Mouse (Mus musculus): ENCODE results near the gene Sgta. TPM values are rescaled to one million over a fixed set of nuclear protein-coding genes. Genes with fewer than 3 reads are reported as not detected.
A peak's percentile ranks its signal among the peaks of the same experiment; 100 is the strongest.
"Not testable (repeated sequence)": the region's sequence is repeated elsewhere in the genome, so short reads cannot be mapped to it uniquely, and the experiment has no call there.

The Sgta gene
- total RNA-seq, 1 experiment from 2014 or later = 215 TPM

- no peak for DNase-seq
These were observed 1.1 kb downstream of the Sgta start for GRCm38 (mm10) chr10:81058896-81059295.

GRCm38 (mm10) chr10:81057406-81058130, 2.4 kb downstream of the Sgta start:
- peak; percentile 65 for DNase-seq

DNA sequence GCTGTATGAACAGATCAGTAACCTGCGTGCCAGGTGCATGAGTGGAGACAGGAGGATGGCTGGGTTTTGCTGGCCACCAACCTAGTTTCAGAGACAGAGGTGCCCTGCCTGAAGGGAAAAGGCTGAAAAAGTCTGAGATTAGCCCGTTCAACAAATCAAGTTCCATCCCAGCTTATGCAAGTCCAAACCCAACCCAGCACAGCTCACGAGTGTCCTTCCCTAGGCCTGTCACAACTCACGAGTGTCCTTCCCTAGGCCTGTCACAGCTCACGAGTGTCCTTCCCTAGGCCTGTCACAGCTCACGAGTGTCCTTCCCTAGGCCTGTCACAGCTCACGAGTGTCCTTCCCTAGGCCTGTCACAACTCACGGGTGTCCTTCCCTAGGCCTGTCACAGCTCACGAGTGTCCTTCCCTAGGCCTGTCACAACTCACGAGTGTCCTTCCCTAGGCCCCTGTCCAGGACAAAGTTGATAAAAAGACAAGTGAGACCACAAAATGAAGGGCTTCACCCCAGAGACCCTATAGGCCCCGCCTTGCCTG, 4.1 kb downstream of the Sgta start:
- peak; percentile 54 for DNase-seq

- DNase-seq = no peak
These were observed 4.8 kb downstream of the Sgta start for GRCm38 (mm10) chr10:81055169-81055568.

DNA sequence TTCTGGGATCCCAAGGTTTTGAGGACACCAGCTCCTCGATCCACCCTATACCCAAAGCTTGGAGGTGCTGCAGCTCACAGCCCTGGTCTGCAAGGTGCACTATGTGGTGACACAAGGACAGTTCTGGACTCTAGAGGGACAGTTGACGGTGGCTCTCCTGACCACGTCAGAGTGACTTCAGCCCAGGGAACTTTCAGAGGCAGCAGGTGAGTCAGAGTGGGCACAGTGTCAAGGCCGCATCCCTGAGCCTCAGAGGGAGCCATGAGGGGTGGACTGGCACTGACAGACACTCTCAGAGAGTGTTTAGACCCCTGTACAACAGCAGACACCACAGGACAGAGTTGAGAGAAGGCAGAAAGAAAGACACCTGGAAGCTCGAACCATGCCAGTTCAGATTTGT, 7.4 kb downstream of the Sgta start:
- DNase-seq = peak; percentile 76

- no peak for DNase-seq
These were observed 8.8 kb downstream of the Sgta start for GRCm38 (mm10) chr10:81051133-81051532.

- DNase-seq = peak; percentile 52
These were observed 9.3 kb downstream of the Sgta start for GRCm38 (mm10) chr10:81050645-81051044.

- not testable (repeated sequence) for DNase-seq
These were observed 14.7 kb downstream of the Sgta start for GRCm38 (mm10) chr10:81045246-81045645.

DNA sequence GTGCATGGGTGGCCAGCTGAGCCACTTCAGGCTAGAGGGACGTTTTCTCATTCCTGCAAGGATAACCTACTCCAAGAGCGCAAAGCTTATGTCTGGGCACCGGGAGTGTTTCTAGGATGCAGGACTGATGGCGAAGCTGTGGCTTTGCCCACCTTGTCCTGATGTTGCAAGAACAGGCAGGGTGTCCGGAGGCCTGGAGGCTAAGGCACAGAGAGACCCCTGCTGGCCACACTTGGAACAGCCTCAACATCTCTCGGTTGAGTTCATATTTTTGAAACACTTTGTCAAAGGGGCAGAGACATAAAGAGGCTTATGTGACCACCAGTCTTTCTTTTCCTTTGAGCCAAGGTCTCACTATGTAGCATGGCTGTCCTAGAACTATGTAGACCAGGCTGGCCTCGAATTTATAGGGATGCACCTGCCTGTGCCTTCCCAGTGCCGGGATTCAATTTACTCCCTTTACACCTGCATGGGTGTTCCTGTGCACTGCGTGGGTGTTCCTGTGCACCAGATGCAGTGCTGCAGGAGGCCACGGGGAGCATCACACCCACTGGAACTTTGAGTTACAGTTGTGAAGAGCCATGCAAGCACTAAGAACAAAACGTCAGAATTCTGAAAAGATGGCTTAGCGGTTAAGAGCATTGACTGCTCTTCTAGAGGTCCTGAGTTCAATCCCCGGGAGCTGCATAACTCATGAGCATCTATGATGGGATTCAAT, 18.4 kb downstream of the Sgta start:
- peak; percentile 86 for DNase-seq

- DNase-seq = peak; percentile 98
These were observed 22.9 kb downstream of the Sgta start, which contains the start of gene Slc39a3 for GRCm38 (mm10) chr10:81036988-81037580. Gene Slc39a3 (minus strand): TSS chr10:81037426.

- peak; percentile 59 for DNase-seq
These were observed 23.7 kb downstream of the Sgta start for GRCm38 (mm10) chr10:81036251-81036650.

GRCm38 (mm10) chr10:81033586-81033985, 26.4 kb downstream of the Sgta start:
- DNase-seq = peak; percentile 74

GRCm38 (mm10) chr10:81029031-81029430, 30.9 kb downstream of the Sgta start:
- no peak for DNase-seq

GRCm38 (mm10) chr10:81028219-81028618, 31.8 kb downstream of the Sgta start:
- DNase-seq = no peak

- peak; percentile 61 for DNase-seq
These were observed 32.6 kb downstream of the Sgta start for GRCm38 (mm10) chr10:81027331-81027730.

- no peak for DNase-seq
These were observed 33.1 kb downstream of the Sgta start for GRCm38 (mm10) chr10:81026857-81027256.

DNA sequence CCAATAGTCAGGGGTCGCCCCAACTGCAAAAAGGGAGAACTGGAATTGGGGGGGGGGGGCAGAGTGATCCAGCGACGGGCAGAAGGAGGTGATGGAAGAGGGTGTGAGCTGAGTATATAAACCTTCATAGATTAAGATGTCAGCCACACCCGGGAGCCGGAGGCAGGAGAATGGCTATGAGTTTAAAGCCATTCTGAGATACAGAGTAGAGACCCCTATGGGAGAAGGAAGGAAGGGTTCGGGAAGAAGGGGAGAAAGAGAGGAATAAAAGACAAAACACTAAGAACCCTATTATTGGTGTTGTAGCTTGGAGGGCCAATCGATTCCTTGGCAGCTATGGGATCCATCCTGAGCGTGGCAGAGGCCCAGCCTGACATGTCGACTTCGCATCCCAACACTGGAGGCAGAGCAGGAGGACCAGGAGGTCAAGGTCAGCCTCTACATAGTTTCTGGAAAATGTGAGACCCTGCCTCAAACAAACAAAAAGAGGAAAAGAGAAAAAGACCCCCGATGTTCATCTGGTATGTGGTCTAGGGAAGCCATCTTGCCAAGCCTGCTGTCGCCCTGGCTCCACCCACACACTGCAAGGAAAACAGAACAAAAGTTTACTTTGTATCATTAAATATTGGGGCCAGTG, 34.2 kb downstream of the Sgta start, which contains the start of gene Diras1:
Diras1 (minus strand) TSS at position 24 of the 637 bp plus-strand sequence.
- no peak for DNase-seq

GRCm38 (mm10) chr10:81025047-81025621, 34.8 kb downstream of the Sgta start:
- DNase-seq = peak; percentile 57

DNA sequence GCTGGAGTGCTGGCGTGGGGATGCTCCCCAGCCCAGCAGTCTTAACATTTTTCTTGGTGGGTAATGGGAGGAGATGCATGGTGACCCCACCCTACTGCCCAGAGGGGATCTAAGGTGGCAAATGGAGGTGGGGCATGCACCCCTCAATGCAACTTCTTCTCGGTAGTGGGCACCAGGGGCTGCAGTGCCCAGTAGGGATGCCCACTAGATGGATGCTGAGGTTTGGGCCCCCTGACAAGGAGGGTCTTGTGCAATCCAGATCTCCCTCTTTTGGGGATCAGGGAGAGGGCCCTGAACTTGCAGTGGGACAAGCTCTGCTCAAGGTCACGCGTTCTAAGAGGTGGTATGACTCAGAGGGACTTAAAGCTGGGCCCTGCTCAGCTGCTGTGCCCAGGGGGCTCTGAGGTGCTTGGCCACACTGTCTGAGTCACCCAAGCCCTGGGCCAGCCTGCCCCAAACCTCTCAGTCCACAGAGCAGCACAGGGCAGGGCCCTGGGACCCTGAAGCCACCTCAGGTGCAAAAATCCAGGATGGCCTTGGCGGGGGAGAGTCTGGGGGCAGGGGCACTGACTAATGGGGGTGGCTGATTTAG, 35.5 kb downstream of the Sgta start:
- no peak for DNase-seq

DNA sequence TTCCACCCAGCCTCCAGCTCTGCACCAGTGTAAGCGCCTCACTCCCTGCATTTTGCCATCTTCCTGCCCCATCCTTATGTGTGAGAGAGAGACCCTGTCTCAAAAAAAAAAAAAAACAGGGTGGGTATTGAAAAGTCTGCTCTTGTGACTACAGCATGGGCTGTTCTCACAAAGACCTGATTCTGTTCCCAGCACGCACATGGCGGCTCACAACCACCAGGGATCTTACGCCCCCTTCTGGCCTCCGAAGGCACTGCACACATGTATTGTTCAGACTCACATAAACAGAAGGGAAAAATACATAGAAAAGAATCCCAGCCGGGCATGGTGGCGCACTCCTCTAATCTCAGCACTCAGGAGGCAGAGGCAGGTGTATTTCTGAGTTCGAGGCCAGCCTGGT, 37.2 kb downstream of the Sgta start:
- DNase-seq = no peak

GRCm38 (mm10) chr10:81021547-81022110, 38.4 kb downstream of the Sgta start:
- DNase-seq = no peak

All from adrenal gland, postnatal 14 days (tissue).